Mouse (Mus musculus) CH12.LX (cell line): Measurements from ENCODE around the gene Slc2a4. TPM values are rescaled to one million over a fixed set of nuclear protein-coding genes. Genes with fewer than 3 reads are reported as not detected.

Source experiments
- DNase-seq: peaks from one replicate; pipeline ENCODE4 v3.0.0-alpha.2; 2013; ENCODE audit errors: extremely low read depth
- H3K27ac ChIP-seq: 2 replicates; pipeline ENCODE4 v1.5.1; 2012; ENCODE audit warnings: low read depth, mild to moderate bottlenecking, control low read depth, moderate library complexity; ENCODE audit not compliant: insufficient read depth
- H3K27me3 ChIP-seq: replicated peaks from 2 replicates; pipeline ENCODE3; 2012; ENCODE audit warnings: inconsistent platforms
- H3K36me3 ChIP-seq, 2 experiments: replicated peaks in 1 of 2; 2 replicates each; pipeline versions ENCODE3 to v1.6.1; 2012; ENCODE audit warnings: inconsistent platforms in 1 of 2, low read length in 1 of 2, mild to moderate bottlenecking in 1 of 2, mixed read lengths in 1 of 2, moderate library complexity in 1 of 2; ENCODE audit not compliant: control insufficient read depth in 1 of 2, insufficient read depth in 1 of 2
- H3K4me1 ChIP-seq, 2 experiments: 2 replicates each; pipeline ENCODE4 v1.6.1; 2012; ENCODE audit warnings: inconsistent platforms in 1 of 2, moderate library complexity in 1 of 2; ENCODE audit not compliant: insufficient read depth in 2 of 2, control insufficient read depth in 1 of 2
- H3K4me2 ChIP-seq: 2 replicates; pipeline ENCODE4 v1.6.1; 2012; ENCODE audit warnings: low read depth, mild to moderate bottlenecking, control low read depth; ENCODE audit not compliant: poor library complexity, insufficient read depth, severe bottlenecking
- H3K4me3 ChIP-seq, 3 experiments: fragments of 150-350 bp in 1 of 3; sonication (generic) in 1 of 3; replicated peaks in 1 of 3; 2 replicates each; pipeline versions ENCODE3 to v1.5.1; 2011 to 2012; ENCODE audit warnings: low read depth in 2 of 3, low read length in 2 of 3, mild to moderate bottlenecking in 2 of 3, moderate library complexity in 2 of 3, control low read depth in 1 of 3, improper control_type of control experiment in 1 of 3, inconsistent platforms in 1 of 3, mixed read lengths in 1 of 3; ENCODE audit not compliant: poor library complexity in 1 of 3
- H3K79me2 ChIP-seq: replicated peaks from 2 replicates; pipeline ENCODE4 v1.6.1; 2012; ENCODE audit warnings: mild to moderate bottlenecking, moderate library complexity; ENCODE audit not compliant: control insufficient read depth, poor library complexity, insufficient read depth, severe bottlenecking; ENCODE audit errors: extremely low read depth
- H3K9ac ChIP-seq: 2 replicates; pipeline ENCODE4 v1.6.1; 2012; ENCODE audit warnings: low read depth, mild to moderate bottlenecking, control low read depth, moderate library complexity; ENCODE audit not compliant: insufficient read depth
- H3K9me3 ChIP-seq: replicated peaks from 2 replicates; pipeline ENCODE3; 2012; ENCODE audit warnings: low read length, inconsistent platforms, mixed read lengths
- BHLHE40 ChIP-seq: IDR thresholded peaks from 2 replicates; pipeline ENCODE4 v1.6.1; 2011; ENCODE audit warnings: mild to moderate bottlenecking, low read depth, low read length, improper control_type of control experiment
- CHD1 ChIP-seq: IDR thresholded peaks from 2 replicates; pipeline ENCODE4 v1.6.1; 2012; ENCODE audit warnings: low read depth, low read length, improper control_type of control experiment, inconsistent platforms
- CHD2 ChIP-seq: IDR thresholded peaks from 2 replicates; pipeline ENCODE4 v1.6.1; 2011; ENCODE audit warnings: low read length, improper control_type of control experiment
- CTCF ChIP-seq, 2 experiments: IDR thresholded peaks in 1 of 2; conservative IDR thresholded peaks in 1 of 2; 2 replicates each; pipeline ENCODE4 v1.5.1; 2011 to 2012; ENCODE audit warnings: low read depth in 2 of 2, low read length in 2 of 2, improper control_type of control experiment in 1 of 2, inconsistent platforms in 1 of 2, mild to moderate bottlenecking in 1 of 2, moderate library complexity in 1 of 2
- E2F4 ChIP-seq: IDR thresholded peaks from 2 replicates; pipeline ENCODE4 v1.6.1; 2011; ENCODE audit warnings: low read depth, low read length, improper control_type of control experiment; ENCODE audit not compliant: insufficient replicate concordance
- ELF1 ChIP-seq: IDR thresholded peaks from 2 replicates; pipeline ENCODE4 v1.6.1; 2014; ENCODE audit warnings: low read depth, mild to moderate bottlenecking, inconsistent platforms, low read length, improper control_type of control experiment
- EP300 ChIP-seq: IDR thresholded peaks from 2 replicates; pipeline ENCODE4 v1.6.1; 2011; ENCODE audit warnings: low read length, improper control_type of control experiment
- ETS1 ChIP-seq: conservative IDR thresholded peaks from 2 replicates; pipeline ENCODE4 v1.6.1; 2012; ENCODE audit warnings: low read depth, mild to moderate bottlenecking, inconsistent platforms, low read length, improper control_type of control experiment, moderate library complexity
- GABPA ChIP-seq: IDR thresholded peaks from 2 replicates; pipeline ENCODE4 v1.6.1; 2012; ENCODE audit warnings: low read depth, low read length, improper control_type of control experiment, inconsistent platforms; ENCODE audit not compliant: insufficient replicate concordance
- HCFC1 ChIP-seq: IDR thresholded peaks from 2 replicates; pipeline ENCODE4 v1.6.1; 2012; ENCODE audit warnings: low read depth, mild to moderate bottlenecking, inconsistent platforms, low read length, improper control_type of control experiment
- IRF4 ChIP-seq: IDR thresholded peaks from 2 replicates; pipeline ENCODE4 v1.6.1; 2014; ENCODE audit warnings: low read depth, mild to moderate bottlenecking, inconsistent platforms, low read length, improper control_type of control experiment
- JUN ChIP-seq: IDR thresholded peaks from 2 replicates; pipeline ENCODE4 v1.6.1; 2011; ENCODE audit warnings: low read depth, mild to moderate bottlenecking, low read length, improper control_type of control experiment, moderate library complexity; ENCODE audit not compliant: insufficient read depth
- JUND ChIP-seq: conservative IDR thresholded peaks from 2 replicates; pipeline ENCODE4 v1.6.1; 2011; ENCODE audit warnings: low read depth, low read length, improper control_type of control experiment
- KAT2A ChIP-seq: IDR thresholded peaks from 2 replicates; pipeline ENCODE4 v1.6.1; 2012; ENCODE audit warnings: low read length, improper control_type of control experiment, inconsistent platforms; ENCODE audit not compliant: insufficient replicate concordance
- MAFK ChIP-seq: IDR thresholded peaks from 2 replicates; pipeline ENCODE4 v1.6.1; 2011; ENCODE audit warnings: low read length, improper control_type of control experiment; ENCODE audit not compliant: insufficient replicate concordance
- MAX ChIP-seq: IDR thresholded peaks from 2 replicates; pipeline ENCODE4 v1.6.1; 2011; ENCODE audit warnings: low read length, improper control_type of control experiment
- MAZ ChIP-seq: IDR thresholded peaks from 2 replicates; pipeline ENCODE4 v1.6.1; 2012; ENCODE audit warnings: low read depth, mild to moderate bottlenecking, inconsistent platforms, low read length, improper control_type of control experiment, moderate library complexity
- MEF2A ChIP-seq: IDR thresholded peaks from 2 replicates; pipeline ENCODE4 v1.6.1; 2014; ENCODE audit warnings: low read depth, mild to moderate bottlenecking, inconsistent platforms, low read length, improper control_type of control experiment, borderline replicate concordance
- MXI1 ChIP-seq: IDR thresholded peaks from 2 replicates; pipeline ENCODE4 v1.6.1; 2011; ENCODE audit warnings: mild to moderate bottlenecking, low read depth, low read length, improper control_type of control experiment
- MYC ChIP-seq: IDR thresholded peaks from 2 replicates; pipeline ENCODE4 v1.6.1; 2011; ENCODE audit warnings: low read depth, mild to moderate bottlenecking, improper control_type of control experiment, low read length
- NELFE ChIP-seq: IDR thresholded peaks from 2 replicates; pipeline ENCODE4 v1.6.1; 2011; ENCODE audit warnings: low read depth, low read length, improper control_type of control experiment
- NRF1 ChIP-seq: IDR thresholded peaks from 2 replicates; pipeline ENCODE4 v1.6.1; 2014; ENCODE audit warnings: low read depth, mild to moderate bottlenecking, inconsistent platforms, low read length, improper control_type of control experiment, moderate library complexity
- PAX5 ChIP-seq: IDR thresholded peaks from 2 replicates; pipeline ENCODE4 v1.6.1; 2012; ENCODE audit warnings: low read length, inconsistent platforms, mixed read lengths
- POLR2A ChIP-seq: IDR thresholded peaks from 2 replicates; pipeline ENCODE4 v1.6.1; 2011; ENCODE audit warnings: low read depth, mild to moderate bottlenecking, improper control_type of control experiment, low read length
- POLR2AphosphoS2 ChIP-seq: IDR thresholded peaks from 2 replicates; pipeline ENCODE4 v1.6.1; 2011; ENCODE audit warnings: low read depth, low read length, improper control_type of control experiment
- RAD21 ChIP-seq: IDR thresholded peaks from 2 replicates; pipeline ENCODE4 v1.6.1; 2011; ENCODE audit warnings: low read depth, mild to moderate bottlenecking, low read length, improper control_type of control experiment, moderate library complexity
- RCOR1 ChIP-seq: conservative IDR thresholded peaks from 2 replicates; pipeline ENCODE4 v1.6.1; 2012; ENCODE audit warnings: low read depth, mild to moderate bottlenecking, inconsistent platforms, low read length, improper control_type of control experiment
- SIN3A ChIP-seq: IDR thresholded peaks from 2 replicates; pipeline ENCODE4 v1.6.1; 2012; ENCODE audit warnings: low read length, improper control_type of control experiment, inconsistent platforms
- SMC3 ChIP-seq: IDR thresholded peaks from 2 replicates; pipeline ENCODE4 v1.6.1; 2011; ENCODE audit warnings: low read depth, low read length, improper control_type of control experiment
- TBP ChIP-seq: conservative IDR thresholded peaks from 2 replicates; pipeline ENCODE4 v1.6.1; 2011; ENCODE audit warnings: low read depth, low read length, improper control_type of control experiment
- TCF12 ChIP-seq: IDR thresholded peaks from 2 replicates; pipeline ENCODE4 v1.6.1; 2014; ENCODE audit warnings: low read depth, mild to moderate bottlenecking, inconsistent platforms, low read length, improper control_type of control experiment
- UBTF ChIP-seq: IDR thresholded peaks from 2 replicates; pipeline ENCODE4 v1.6.1; 2012; ENCODE audit warnings: low read depth, mild to moderate bottlenecking, inconsistent platforms, low read length, improper control_type of control experiment, moderate library complexity
- USF1 ChIP-seq: IDR thresholded peaks from 2 replicates; pipeline ENCODE4 v1.6.1; 2014; ENCODE audit warnings: low read depth, mild to moderate bottlenecking, inconsistent platforms, low read length, improper control_type of control experiment
- USF2 ChIP-seq: conservative IDR thresholded peaks from 2 replicates; pipeline ENCODE4 v1.6.1; 2011; ENCODE audit warnings: low read depth, low read length, improper control_type of control experiment
- ZC3H11A ChIP-seq: IDR thresholded peaks from 2 replicates; pipeline ENCODE4 v1.6.1; 2012; ENCODE audit warnings: low read depth, mild to moderate bottlenecking, inconsistent platforms, low read length, improper control_type of control experiment
- ZKSCAN1 ChIP-seq: IDR thresholded peaks from 2 replicates; pipeline ENCODE4 v1.6.1; 2012; ENCODE audit warnings: low read depth, inconsistent platforms, low read length, improper control_type of control experiment, borderline replicate concordance
- ZMIZ1 ChIP-seq: IDR thresholded peaks from 2 replicates; pipeline ENCODE4 v1.6.1; 2012; ENCODE audit warnings: low read depth, mild to moderate bottlenecking, inconsistent platforms, low read length, improper control_type of control experiment
- ZNF384 ChIP-seq: IDR thresholded peaks from 2 replicates; pipeline ENCODE4 v1.6.1; 2012; ENCODE audit warnings: low read depth, low read length, improper control_type of control experiment, inconsistent platforms
- dilution Hi-C: fragments of 300-500 bp; cut with MboI; formaldehyde crosslinking; loops from 2 replicates; pipeline ENCODE4 v1.14.3; 2020; ENCODE audit warnings: low sequenced_read_pairs; ENCODE audit not compliant: extremely low pct_unique_long_range_greater_than_20kb, extremely low pct_ligation_motif_present
- in situ Hi-C: fragments of 300-500 bp; cut with MboI; formaldehyde crosslinking; loops from 3 replicates; pipeline ENCODE4 v1.14.3; 2019; ENCODE audit warnings: low sequenced_read_pairs, low pct_ligation_motif_present, low pct_unique_long_range_greater_than_20kb, mixed read lengths
- polyA plus RNA-seq: library from polyadenylated mRNA; unstranded; fragments of >175 nt; gene quantifications from 2 replicates; pipeline ENCODE4 v1.2.1, GENCODE M21; 2012; ENCODE audit warnings: low read depth; ENCODE audit not compliant: insufficient read length
- total RNA-seq, 2 experiments: library from RNA; depleted of rRNA; stranded (reverse); fragments of 300-350 nt in 1 of 2; fragments of >200 nt in 1 of 2; gene quantifications; 2 replicates each; pipeline ENCODE4 v1.2.3; 2012 to 2014

Gene Slc2a4
- total and polyA plus RNA-seq, 3 experiments = 2.3 to 3.8 (median 2.6) TPM

GRCm38 (mm10) chr11:69995391-69995960, 47.5 kb upstream of the Slc2a4 start, which contains the start of gene Phf23:
Phf23 (plus strand) TSS chr11:69995777.
- in situ Hi-C loops = no loop called here
- H3K79me2 ChIP-seq = peaks cover 50% of the 10 kb centered on the region
- H3K9me3 ChIP-seq = no peaks in the 10 kb centered on the region
- peak within 1 kb of the TSS; percentile 71 for H3K4me2 ChIP-seq
- H3K27me3 ChIP-seq = no peaks in the 10 kb centered on the region
- H3K4me3 ChIP-seq = peak within 1 kb of the TSS; percentile 89 to 99 (median 91)
- peak within 1 kb of the TSS; percentile 94 for H3K9ac ChIP-seq
- peaks cover 15 to 55% of the 10 kb centered on the region in 2 experiments; a peak in 3 of 4 replicates for H3K4me1 ChIP-seq
- peak within 1 kb of the TSS; percentile 73 for H3K27ac ChIP-seq
- TF ChIP-seq POLR2AphosphoS2 (peak; percentile 95), NELFE (peak; percentile 75), POLR2A (peak; percentile 76), CHD2 (peak; percentile 91), E2F4 (peak; percentile 98), NRF1 (peak; percentile 93), RAD21 (no peak), TBP (no peak), ZC3H11A (no peak), MEF2A (peak; percentile 76), JUND (no peak), USF1 (no peak; the same call in 1 of the 2 replicates), USF2 (no peak), SMC3 (no peak), BHLHE40 (no peak; the same call in 1 of the 2 replicates), TCF12 (peak; percentile 72), UBTF (no peak), ETS1 (peak; percentile 52; the same call in 1 of the 2 replicates), PAX5 (no peak), CHD1 (no peak), ZMIZ1 (peak; percentile 91), KAT2A (peak; percentile 98), SIN3A (peak; percentile 88), MYC (peak; percentile 60; the same call in 1 of the 2 replicates), ZNF384 (no peak; the same call in 1 of the 2 replicates), ELF1 (peak; percentile 98), CTCF (conservative IDR thresholded peaks at IDR 0.05 in 1 of 2, IDR thresholded peaks at IDR 0.05 in 1 of 2; ENCODE audit: low read depth in 2 of 2, low read length in 2 of 2) (no peak), EP300 (no peak), MAFK (no peak), JUN (no peak; the same call in 1 of the 2 replicates), MAX (peak; percentile 37; the same call in 1 of the 2 replicates), MXI1 (peak; percentile 80), HCFC1 (peak; percentile 96), MAZ (peak; percentile 100), RCOR1 (no peak; the same call in 1 of the 2 replicates), IRF4 (peak; percentile 78), GABPA (peak; percentile 90; the same call in 1 of the 2 replicates), ZKSCAN1 (no peak)
- peak; percentile 100 for DNase-seq
- peaks cover 43 to 49% of the 10 kb centered on the region in 2 experiments for H3K36me3 ChIP-seq
- dilution Hi-C loops = no loop called here
